Mouse (Mus musculus) forebrain, embryonic 15.5 days (tissue): Measurements from ENCODE around the gene Nmrk2. TPM values are rescaled to one million over a fixed set of nuclear protein-coding genes. Genes with fewer than 3 reads are reported as not detected.
A peak's percentile ranks its signal among the peaks of the same experiment; 100 is the strongest.
"Not testable (repeated sequence)": the region's sequence is repeated elsewhere in the genome, so short reads cannot be mapped to it uniquely, and the experiment has no call there.

ENCODE experiments used
- ATAC-seq: fragments of 200-750 bp; cut with Nextera tagmentation; replicated peaks from 2 replicates; pipeline ENCODE4 v1.8.0; 2017; ENCODE audit warnings: mild to moderate bottlenecking, moderate TSS enrichment, moderate library complexity
- H3K27ac ChIP-seq: fragments of 300-500 bp; sonication (generic); replicated peaks from 2 replicates; pipeline ENCODE4 v1.5.1; 2015; ENCODE audit warnings: mild to moderate bottlenecking, inconsistent platforms
- H3K27me3 ChIP-seq: fragments of 300-500 bp; sonication (generic); 2 replicates; pipeline ENCODE4 v1.6.1; 2015; ENCODE audit warnings: inconsistent platforms
- H3K36me3 ChIP-seq: fragments of 300-500 bp; sonication (generic); 2 replicates; pipeline ENCODE4 v1.6.1; 2015; ENCODE audit warnings: mild to moderate bottlenecking, inconsistent platforms
- H3K4me1 ChIP-seq: fragments of 300-500 bp; sonication (generic); 2 replicates; pipeline ENCODE4 v1.6.1; 2015; ENCODE audit warnings: inconsistent platforms
- H3K4me2 ChIP-seq: fragments of 300-500 bp; sonication (generic); replicated peaks from 2 replicates; pipeline ENCODE4 v1.6.1; 2015; ENCODE audit warnings: mild to moderate bottlenecking, inconsistent platforms
- H3K4me3 ChIP-seq: fragments of 300-500 bp; sonication (generic); 2 replicates; pipeline ENCODE4 v1.5.1; 2015; ENCODE audit warnings: mild to moderate bottlenecking, inconsistent platforms
- H3K9ac ChIP-seq: fragments of 300-500 bp; sonication (generic); replicated peaks from 2 replicates; pipeline ENCODE4 v1.6.1; 2015; ENCODE audit warnings: mild to moderate bottlenecking, inconsistent platforms
- H3K9me3 ChIP-seq: fragments of 300-500 bp; sonication (generic); 2 replicates; pipeline ENCODE4 v1.6.1; 2016; ENCODE audit warnings: inconsistent platforms
- WGBS: fragments of 180-500 bp; shearing (Covaris S2); methylation state at CpG from one replicate; pipeline ENCODE4 v1.1.7; 2015; ENCODE audit warnings: mixed read lengths; 5-methylcytosine and 5-hydroxymethylcytosine counted together
- polyA plus RNA-seq: library from polyadenylated mRNA; unstranded; fragments of >200 nt; fragmentation: Nextera tagmentation; extraction: Ambion mirVana; gene quantifications from 2 replicates; pipeline ENCODE4 v1.2.1, GENCODE M21; 2015

Nmrk2 gene
- polyA plus RNA-seq, 1 experiment from 2014 or later: 0.11 TPM

GRCm38 (mm10) chr10:81192270-81192967 lies 9.4 kb downstream of the Nmrk2 start:
- peak overlapping the region; percentile 97 for H3K27ac ChIP-seq
- ATAC-seq: peak; percentile 90

GRCm38 (mm10) chr10:81191342-81191982 lies 10.4 kb downstream of the Nmrk2 start:
- Histone ChIP-seq H3K36me3 (peaks cover 22% of the 10 kb centered on the region), H3K27me3 (peaks cover 27% of the 10 kb centered on the region; the same call in 1 of the 2 replicates), H3K4me3 (no peak overlapping the region), H3K27ac (peak overlapping the region; percentile 97), H3K9me3 (no peaks in the 10 kb centered on the region), H3K4me1 (peaks cover 18% of the 10 kb centered on the region), H3K9ac (no peak overlapping the region), H3K4me2 (peak overlapping the region; percentile 90)
- WGBS: 87% methylated on average over 18 of the region's 18 CpGs
- ATAC-seq: no peak

More at GRCm38 (mm10) chr10:81192270-81192967, 9.4 kb downstream of the Nmrk2 start:
- Histone ChIP-seq H3K27me3 (peaks cover 35% of the 10 kb centered on the region; the same call in 1 of the 2 replicates), H3K4me3 (peak overlapping the region; percentile 71), H3K9ac (peak overlapping the region; percentile 77), H3K4me2 (peak overlapping the region; percentile 90), H3K9me3 (no peaks in the 10 kb centered on the region), H3K4me1 (peaks cover 18% of the 10 kb centered on the region), H3K36me3 (peaks cover 18% of the 10 kb centered on the region)
- WGBS: under 1% methylated on average over 89 of the region's 93 CpGs

- Histone ChIP-seq H3K36me3 (peaks cover 23% of the 10 kb centered on the region), H3K27me3 (peaks cover 22% of the 10 kb centered on the region; the same call in 1 of the 2 replicates), H3K4me2 (no peak overlapping the region), H3K9ac (no peak overlapping the region), H3K4me3 (no peak overlapping the region), H3K4me1 (peaks cover 18% of the 10 kb centered on the region), H3K9me3 (no peaks in the 10 kb centered on the region), H3K27ac (no peak overlapping the region)
- ATAC-seq: no peak
- WGBS: 78% methylated on average over 6 of the region's 6 CpGs
Observed at GRCm38 (mm10) chr10:81190912-81191321, 10.9 kb downstream of the Nmrk2 start.

GRCm38 (mm10) chr10:81190236-81190911 lies 11.5 kb downstream of the Nmrk2 start:
- H3K36me3 ChIP-seq: peaks cover 23% of the 10 kb centered on the region
- no peak for ATAC-seq
- H3K9ac ChIP-seq: no peak overlapping the region
- 67% methylated on average over 31 of the region's 31 CpGs for WGBS
- no peak overlapping the region for H3K4me3 ChIP-seq
- H3K9me3 ChIP-seq: no peaks in the 10 kb centered on the region
- H3K4me2 ChIP-seq: no peak overlapping the region
- peaks cover 18% of the 10 kb centered on the region for H3K4me1 ChIP-seq
- H3K27me3 ChIP-seq: peaks cover 16% of the 10 kb centered on the region; the same call in 1 of the 2 replicates
- H3K27ac ChIP-seq: no peak overlapping the region

GRCm38 (mm10) chr10:81189821-81190220 lies 12.0 kb downstream of the Nmrk2 start:
- Histone ChIP-seq H3K9ac (no peak overlapping the region), H3K27ac (no peak overlapping the region), H3K9me3 (no peaks in the 10 kb centered on the region), H3K36me3 (peaks cover 27% of the 10 kb centered on the region), H3K4me2 (no peak overlapping the region), H3K4me3 (no peak overlapping the region), H3K4me1 (peaks cover 18% of the 10 kb centered on the region), H3K27me3 (peaks cover 11% of the 10 kb centered on the region; the same call in 1 of the 2 replicates)
- ATAC-seq: no peak
- WGBS: 81% methylated on average over 26 of the region's 26 CpGs

GRCm38 (mm10) chr10:81187161-81187560 lies 14.7 kb downstream of the Nmrk2 start:
- WGBS: 97% methylated on average over 9 of the region's 9 CpGs

GRCm38 (mm10) chr10:81184765-81185164 lies 17.1 kb downstream of the Nmrk2 start:
- H3K4me2 ChIP-seq: no peak overlapping the region
- 68% methylated on average over 4 of the region's 4 CpGs for WGBS
- H3K9me3 ChIP-seq: no peaks in the 10 kb centered on the region
- no peak overlapping the region for H3K27ac ChIP-seq
- H3K27me3 ChIP-seq: no peaks in the 10 kb centered on the region
- no peak overlapping the region for H3K4me3 ChIP-seq
- no peak overlapping the region for H3K9ac ChIP-seq
- H3K4me1 ChIP-seq: peaks cover 29% of the 10 kb centered on the region
- no peak for ATAC-seq
- peaks cover 47% of the 10 kb centered on the region for H3K36me3 ChIP-seq

More at GRCm38 (mm10) chr10:81187161-81187560, 14.7 kb downstream of the Nmrk2 start:
- peaks cover 22% of the 10 kb centered on the region for H3K4me1 ChIP-seq
- H3K9ac ChIP-seq: no peak overlapping the region
- no peaks in the 10 kb centered on the region for H3K27me3 ChIP-seq
- H3K9me3 ChIP-seq: no peaks in the 10 kb centered on the region
- H3K27ac ChIP-seq: no peak overlapping the region
- no peak for ATAC-seq
- H3K36me3 ChIP-seq: peaks cover 39% of the 10 kb centered on the region
- no peak overlapping the region for H3K4me3 ChIP-seq
- H3K4me2 ChIP-seq: no peak overlapping the region

- Histone ChIP-seq H3K4me2 (peak within 1 kb of the TSS; percentile 49), H3K36me3 (peaks cover 54% of the 10 kb centered on the region), H3K4me3 (peak within 1 kb of the TSS; percentile 72), H3K9ac (peak within 1 kb of the TSS; percentile 67), H3K4me1 (peaks cover 31% of the 10 kb centered on the region), H3K9me3 (no peaks in the 10 kb centered on the region), H3K27me3 (no peaks in the 10 kb centered on the region), H3K27ac (peak within 1 kb of the TSS; percentile 90)
- ATAC-seq: no peak
- whole genome bisulfite sequencing: 88% methylated on average over 5 of the region's 5 CpGs
Observed at GRCm38 (mm10) chr10:81183805-81184204, 18.0 kb downstream of the Nmrk2 start, which contains the start of gene 4930442H23Rik. Gene 4930442H23Rik, minus strand, starts transcription at chr10:81183849.

GRCm38 (mm10) chr10:81182336-81183333 lies 19.2 kb downstream of the Nmrk2 start, which contains the start of gene Dapk3:
Gene Dapk3, plus strand, starts transcription at chr10:81183005.
- Histone ChIP-seq H3K9me3 (no peaks in the 10 kb centered on the region), H3K27me3 (no peaks in the 10 kb centered on the region), H3K4me1 (peaks cover 41% of the 10 kb centered on the region), H3K27ac (peak within 1 kb of the TSS; percentile 90), H3K4me2 (peak within 1 kb of the TSS; percentile 49), H3K9ac (peak within 1 kb of the TSS; percentile 67), H3K4me3 (peak within 1 kb of the TSS; percentile 72), H3K36me3 (peaks cover 66% of the 10 kb centered on the region)
- WGBS: 4% methylated on average over 53 of the region's 53 CpGs
- ATAC-seq: peak; percentile 93

- H3K9ac ChIP-seq, ATAC-seq, H3K27me3 ChIP-seq, H3K9me3 ChIP-seq, H3K4me2 ChIP-seq, H3K4me3 ChIP-seq: not testable (repeated sequence)
- WGBS: 79% methylated on average over 12 of the region's 12 CpGs
- peak overlapping the region; percentile 55 for H3K27ac ChIP-seq
- peaks cover 67% of the 10 kb centered on the region for H3K36me3 ChIP-seq
- peaks cover 47% of the 10 kb centered on the region for H3K4me1 ChIP-seq
Observed at GRCm38 (mm10) chr10:81181860-81182259, 20.0 kb downstream of the Nmrk2 start.

GRCm38 (mm10) chr10:81180946-81181345 lies 20.9 kb downstream of the Nmrk2 start:
- WGBS: 88% methylated on average over 13 of the region's 13 CpGs
- no peak for ATAC-seq
- peaks cover 49% of the 10 kb centered on the region for H3K4me1 ChIP-seq
- H3K27ac ChIP-seq: no peak overlapping the region
- H3K36me3 ChIP-seq: peaks cover 63% of the 10 kb centered on the region
- no peak overlapping the region for H3K4me3 ChIP-seq
- no peaks in the 10 kb centered on the region for H3K9me3 ChIP-seq
- no peaks in the 10 kb centered on the region for H3K27me3 ChIP-seq
- no peak overlapping the region for H3K4me2 ChIP-seq
- H3K9ac ChIP-seq: no peak overlapping the region
